Mouse (Mus musculus) mesoderm, embryonic 11.5 days (tissue): ENCODE results near the gene Stra8.

Experiments
- DNase-seq: peaks from one replicate; pipeline ENCODE4 v3.0.0-alpha.2; 2012; ENCODE audit warnings: low read depth, low spot score

Gene Stra8

DNA sequence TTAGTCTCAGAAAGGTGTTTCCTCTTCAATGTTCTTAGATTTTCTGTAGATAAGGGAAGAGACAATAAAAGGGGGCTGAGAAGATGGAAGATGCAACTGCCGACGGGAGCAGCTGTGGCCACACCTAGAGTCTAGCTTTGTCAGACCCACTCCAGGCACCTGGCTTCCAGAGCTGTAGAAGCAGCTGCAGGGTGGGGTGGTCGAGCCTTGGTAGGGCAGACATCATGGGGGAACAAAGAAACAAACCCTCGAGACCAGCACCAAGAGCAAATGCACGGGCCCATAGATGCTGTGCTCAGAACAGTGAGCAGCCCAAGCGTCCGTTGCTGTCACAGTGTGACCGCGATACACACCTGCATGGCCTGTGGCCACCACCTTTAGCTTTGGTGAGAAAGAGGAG lies 22.5 kb downstream of the Stra8 start:
- DNase-seq: no peak

DNA sequence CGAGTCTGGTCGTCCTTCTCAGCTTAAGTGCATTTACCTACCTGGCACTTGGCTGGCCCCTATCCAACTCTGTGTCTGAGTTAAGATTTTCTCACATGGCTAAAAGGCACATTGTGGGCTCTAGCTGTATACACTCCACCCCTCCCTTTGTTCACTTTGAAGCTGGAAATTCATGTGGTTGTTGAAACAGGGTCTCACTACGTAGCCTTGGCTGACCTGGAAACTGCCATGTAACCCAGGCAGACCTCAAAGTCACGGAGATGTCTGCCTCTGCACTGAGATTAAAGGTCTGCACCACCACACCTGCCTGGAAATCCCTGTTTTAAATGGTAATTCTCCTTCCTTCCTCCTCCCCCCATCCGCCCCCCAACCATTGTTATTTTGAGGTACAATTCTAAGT lies 23.5 kb downstream of the Stra8 start:
- DNase-seq: no peak

DNA sequence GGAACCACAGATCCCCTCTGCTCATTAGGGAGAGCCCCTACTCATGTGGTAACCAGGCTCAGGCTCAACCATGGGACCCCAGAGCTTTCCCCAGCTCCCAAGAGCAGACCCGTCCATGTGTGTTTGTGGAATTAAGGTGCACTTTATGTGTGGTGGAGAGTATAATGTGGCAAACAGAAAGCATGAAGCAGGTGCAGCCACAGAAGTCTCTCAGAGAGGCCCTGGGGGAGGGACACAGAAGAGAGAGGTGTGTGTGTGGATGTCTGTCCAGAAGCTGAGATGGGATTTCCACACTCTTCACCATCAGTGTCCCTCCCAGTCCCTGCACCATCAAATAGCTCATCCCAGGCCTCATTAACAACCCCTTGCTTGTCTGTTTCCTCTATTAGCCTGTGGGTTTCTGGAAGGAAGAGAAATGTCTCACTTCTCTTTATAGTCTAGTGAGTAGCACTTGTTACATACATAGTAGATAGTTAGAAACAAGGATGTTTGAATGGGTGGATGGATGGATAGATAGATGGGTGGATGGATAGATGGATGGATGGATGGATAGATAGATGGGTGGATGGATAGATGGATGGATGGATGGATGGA lies 26.6 kb downstream of the Stra8 start:
- DNase-seq: no peak

DNA sequence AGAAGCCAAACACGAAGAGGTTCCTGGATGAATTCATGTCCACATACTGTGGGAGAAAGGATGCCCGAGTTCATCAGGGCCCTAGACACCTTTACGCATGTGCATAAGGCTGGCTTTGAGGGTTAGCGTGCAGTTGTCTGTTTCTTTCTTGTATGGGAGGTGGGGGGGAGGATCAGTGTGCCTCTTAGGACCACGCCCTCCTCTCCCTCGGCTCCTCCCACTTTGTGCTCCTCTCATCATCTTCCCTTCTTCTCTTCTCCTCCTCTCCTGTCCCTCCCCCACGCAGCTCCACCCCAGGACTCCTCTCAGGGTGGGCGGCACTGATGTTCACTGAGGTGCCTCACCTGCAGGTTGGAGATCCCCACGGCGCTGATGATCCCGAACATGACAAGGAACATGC lies 28.5 kb downstream of the Stra8 start:
- DNase-seq: no peak

DNA sequence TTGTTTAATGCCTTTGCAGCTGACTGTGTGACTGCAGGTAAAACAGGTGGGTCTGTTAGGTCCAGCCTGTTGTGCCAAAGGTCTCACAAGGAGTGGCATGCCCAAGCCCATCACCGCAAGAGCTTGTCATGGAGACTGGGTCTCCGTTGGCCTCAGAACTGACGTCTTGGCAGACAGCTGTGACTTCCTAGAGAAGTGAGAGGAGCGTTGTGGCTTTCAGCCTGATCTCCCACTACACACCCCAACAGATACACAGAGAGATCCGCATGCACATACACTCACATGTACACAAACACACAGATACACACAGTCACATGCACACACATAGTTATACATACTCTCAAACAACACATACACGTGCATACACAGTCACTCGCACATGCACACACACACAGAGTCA lies 31.6 kb downstream of the Stra8 start:
- DNase-seq: no peak

DNA sequence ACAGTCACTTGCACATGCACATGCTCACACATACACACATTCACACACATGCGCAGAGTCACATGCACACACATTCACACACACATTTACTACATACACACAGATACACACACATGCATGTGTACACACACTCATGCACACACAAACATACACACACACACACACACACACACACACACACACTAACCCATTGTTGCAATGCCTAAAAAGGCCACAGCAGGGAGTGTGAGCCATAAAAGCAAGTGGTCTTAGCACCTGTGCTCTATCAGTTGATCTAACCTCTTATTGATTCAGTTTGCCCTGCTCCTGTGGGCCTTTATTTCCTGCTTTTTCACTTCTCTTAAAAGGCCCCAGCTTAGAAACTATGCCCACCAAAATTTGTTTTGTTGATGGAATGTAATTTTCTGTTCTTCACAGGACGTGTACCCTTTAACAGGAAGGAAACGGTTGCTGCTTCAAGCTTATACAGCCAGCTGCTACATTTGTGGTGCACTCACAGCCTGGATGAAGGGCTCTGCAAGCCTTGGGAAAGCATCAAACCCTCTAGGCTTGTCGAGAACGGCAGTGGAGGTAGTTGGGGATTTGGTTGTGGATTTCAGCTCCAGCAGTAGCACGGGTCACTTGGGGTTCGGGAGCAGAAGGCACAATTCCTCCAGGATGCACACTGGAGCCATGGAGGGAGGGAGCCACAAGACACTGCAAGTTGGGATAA lies 32.1 kb downstream of the Stra8 start:
- no peak for DNase-seq

DNA sequence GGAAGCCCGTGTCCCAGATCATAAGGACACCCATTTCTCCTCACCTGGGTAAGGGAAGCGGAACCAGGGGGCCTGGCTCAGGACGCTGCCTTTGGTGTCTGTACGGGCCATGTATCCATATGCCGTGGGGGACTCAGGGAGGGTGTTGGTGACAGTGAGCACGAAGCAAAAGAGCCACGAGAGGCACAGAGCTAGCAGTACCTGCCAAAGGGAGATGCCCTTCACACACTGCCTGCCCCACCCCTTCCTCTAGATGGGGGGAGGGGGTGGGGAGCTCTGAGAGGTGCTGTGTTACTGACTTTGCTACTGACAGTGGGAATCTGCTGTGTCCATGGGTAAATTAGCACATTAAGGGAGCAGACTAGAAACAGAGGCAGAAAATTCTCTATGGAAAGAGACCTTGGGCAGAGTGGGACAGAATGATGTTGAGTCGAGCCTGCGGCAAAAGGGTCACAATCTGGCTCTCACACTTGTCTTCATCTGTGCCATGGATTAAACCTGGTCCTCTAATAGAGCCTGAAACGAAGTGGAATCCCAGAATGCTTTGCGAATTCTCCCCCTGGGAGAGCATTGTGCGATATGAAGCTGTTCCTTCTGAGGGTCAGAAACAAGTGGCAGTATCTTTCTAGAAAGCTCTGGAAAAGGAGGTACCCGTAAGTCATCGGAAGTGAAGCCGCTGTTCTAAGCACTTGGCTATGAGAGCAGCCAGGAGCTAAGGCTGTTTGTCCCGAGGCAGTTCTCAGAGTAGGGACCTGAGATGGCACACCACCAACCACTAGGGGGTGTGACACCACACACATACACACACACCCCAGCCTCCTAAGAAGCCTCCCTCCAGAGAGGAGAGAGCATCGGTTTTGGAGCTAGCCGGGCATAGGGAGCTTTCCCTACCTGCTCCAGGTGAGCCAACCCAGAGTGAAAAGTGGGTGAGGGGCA lies 35.2 kb downstream of the Stra8 start:
- peak; percentile 49 for DNase-seq

DNA sequence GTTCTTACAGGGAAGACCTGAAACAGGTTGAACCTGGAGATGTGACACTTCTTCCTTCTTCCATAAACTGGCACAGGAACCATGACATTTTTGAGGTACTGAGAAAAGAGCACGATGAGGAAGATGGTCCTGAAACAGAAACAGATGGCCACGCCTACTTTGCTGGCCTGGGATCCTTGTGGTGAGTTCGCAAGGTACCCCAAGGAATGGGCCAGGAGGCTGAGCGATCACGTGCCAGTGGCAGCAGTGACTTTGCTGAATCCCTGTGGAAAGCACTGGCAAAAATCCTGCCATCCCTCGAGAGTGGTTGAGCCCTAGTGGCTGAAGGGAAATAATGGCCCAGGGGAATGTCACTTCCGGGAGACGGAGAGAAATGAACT lies 35.9 kb downstream of the Stra8 start:
- DNase-seq: no peak

DNA sequence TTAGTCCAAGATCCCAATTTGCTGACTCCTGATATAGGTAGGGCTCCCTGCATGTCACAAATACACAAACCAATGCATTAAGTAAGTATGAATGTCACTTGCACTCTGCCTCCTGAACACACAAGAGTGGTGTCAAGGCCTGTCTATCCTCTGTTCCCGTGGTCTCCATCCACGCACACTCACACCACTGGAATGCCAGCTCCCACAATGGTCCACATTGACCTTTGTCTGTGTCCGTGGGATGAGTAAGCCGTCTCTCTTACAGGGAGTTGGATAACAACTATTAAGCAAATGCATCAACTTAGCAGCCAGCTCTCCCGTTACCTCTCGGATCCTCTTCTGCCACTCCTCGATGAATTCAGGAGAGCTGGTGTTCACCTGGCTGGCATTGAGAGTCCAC lies 39.2 kb downstream of the Stra8 start:
- no peak for DNase-seq

DNA sequence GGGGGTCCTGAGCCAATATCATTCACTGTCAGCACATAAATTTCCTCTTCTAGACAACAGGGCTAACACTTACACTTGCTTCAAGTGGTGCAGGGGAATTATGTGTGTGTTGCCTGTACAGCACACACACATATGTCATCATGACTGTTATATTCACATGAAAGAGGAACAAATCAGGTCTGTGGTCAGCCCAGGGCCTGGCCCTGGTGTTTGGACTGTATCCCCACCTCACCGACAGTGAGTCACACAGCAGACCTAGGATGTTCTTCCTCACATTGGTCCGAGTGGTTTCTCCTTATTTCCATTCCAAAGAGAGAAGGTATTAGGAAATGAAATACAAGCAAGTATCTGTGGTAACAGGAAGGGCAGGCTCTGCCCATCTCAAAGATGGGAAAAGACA lies 44.6 kb downstream of the Stra8 start:
- DNase-seq: no peak

DNA sequence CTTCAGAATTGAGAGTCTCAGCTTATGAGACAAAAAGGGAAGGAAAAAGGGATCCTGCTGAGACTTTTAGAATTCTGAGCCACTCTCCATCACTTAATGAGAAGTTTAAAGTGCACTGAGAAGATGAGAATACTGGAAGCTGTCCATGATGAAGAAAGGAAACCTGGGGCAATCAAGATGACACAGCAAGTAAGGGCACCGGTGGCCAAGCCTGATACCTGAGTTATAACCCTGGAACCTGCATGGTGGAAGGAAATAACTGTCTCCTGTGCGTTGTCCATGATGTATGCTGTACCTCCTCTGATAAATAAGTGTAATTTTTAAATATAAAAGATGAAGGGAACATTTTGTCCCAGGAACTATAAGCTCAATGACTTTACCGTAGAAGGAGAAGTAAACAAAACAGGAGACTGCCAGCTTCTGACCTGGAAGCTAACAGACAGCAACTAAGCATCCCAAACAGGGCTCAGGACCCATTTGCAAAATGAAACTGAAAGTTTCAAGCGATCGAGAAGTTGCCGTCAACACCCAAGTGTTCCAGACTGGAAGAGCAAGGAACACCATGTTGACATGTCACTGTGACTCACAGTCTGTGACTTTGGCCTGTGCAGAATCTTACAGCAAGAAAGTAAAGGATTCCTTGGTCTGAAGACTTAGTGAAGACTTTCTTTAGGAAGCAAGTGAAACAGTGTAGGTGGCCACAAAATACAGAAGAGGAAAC lies 46.0 kb downstream of the Stra8 start:
- no peak for DNase-seq

DNA sequence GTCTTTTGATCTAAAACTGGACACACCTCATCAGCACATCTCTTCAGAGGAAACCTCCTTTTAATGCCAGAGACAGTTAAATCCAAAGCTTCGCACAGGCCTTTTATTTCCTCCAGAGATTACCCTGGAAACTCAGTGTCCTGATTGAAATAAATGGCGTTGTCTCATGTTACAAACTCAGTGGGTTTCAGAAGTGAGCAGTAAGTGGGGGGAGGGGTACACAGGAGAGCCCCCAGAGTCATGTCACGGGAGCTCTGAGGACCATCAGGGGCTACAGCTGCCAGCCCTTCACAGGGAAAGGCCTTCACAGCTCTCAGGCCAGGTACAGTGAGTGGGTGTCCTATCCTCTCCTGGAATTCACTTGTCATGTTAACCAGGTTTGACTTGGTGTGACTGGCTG lies 51.2 kb downstream of the Stra8 start:
- DNase-seq: peak; percentile 33

DNA sequence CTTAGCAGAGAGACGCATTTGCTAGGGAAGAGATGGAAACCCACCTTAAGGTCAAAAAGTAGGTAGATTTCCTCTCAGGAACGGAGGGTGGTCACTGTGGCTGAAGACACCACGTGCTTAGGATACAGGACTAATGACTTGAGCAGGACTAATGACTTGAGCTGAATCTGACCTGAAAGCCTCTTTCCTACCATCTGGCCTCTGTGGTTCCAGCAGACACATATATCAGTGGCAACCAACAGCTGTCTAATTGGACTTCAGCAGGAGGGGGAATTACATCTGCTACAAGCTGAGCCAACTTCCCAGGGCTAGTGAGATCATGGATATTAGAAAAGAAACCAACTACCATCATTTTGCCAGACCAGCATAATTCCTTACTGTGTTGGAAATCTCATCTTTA lies 59.3 kb downstream of the Stra8 start:
- DNase-seq: no peak

DNA sequence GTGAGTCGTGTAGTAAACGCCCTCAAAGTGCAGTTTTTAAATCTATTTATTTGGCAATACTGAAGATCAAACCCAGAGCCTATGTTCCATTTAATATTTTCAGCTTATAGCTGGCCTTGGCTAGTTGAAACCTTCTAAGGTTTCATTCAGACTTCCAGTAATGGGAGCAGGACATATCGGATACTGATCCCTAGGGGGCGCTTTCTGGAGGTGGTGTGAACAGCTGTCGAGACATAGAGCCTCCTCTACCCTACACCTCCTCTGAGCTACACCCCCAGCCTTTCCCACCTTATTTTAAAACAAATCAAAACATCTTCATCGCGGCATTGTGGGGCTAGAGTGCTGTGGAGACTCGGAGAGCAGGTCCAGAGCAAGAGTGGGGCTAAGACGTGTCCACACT lies 60.7 kb downstream of the Stra8 start:
- DNase-seq: no peak

DNA sequence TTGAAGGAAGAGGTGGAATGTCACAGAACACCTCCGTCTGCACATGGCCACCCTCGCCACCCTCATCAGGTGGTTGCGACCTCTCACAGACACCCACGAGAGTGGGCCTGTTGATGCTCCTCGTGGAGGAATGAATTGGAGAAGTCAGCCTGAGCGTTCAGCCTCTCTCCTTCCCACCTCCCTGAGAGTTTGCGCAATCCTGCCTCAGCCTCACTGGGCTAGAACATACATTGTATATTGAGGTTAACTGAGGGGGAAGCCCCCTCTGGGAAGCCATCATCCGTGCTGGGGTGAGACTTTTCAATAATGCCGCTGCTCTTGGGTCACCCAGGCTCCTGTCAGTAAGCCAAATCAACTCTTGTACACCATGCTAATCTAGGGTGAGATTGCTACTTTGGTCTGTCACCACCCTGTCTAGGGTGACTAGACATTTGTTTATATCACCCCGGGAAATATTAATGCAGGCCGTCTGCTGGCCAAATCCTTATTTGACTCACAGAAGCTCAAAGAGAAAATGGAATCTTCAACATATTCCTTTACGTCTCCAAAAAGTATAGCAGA lies 67.2 kb downstream of the Stra8 start:
- no peak for DNase-seq

DNA sequence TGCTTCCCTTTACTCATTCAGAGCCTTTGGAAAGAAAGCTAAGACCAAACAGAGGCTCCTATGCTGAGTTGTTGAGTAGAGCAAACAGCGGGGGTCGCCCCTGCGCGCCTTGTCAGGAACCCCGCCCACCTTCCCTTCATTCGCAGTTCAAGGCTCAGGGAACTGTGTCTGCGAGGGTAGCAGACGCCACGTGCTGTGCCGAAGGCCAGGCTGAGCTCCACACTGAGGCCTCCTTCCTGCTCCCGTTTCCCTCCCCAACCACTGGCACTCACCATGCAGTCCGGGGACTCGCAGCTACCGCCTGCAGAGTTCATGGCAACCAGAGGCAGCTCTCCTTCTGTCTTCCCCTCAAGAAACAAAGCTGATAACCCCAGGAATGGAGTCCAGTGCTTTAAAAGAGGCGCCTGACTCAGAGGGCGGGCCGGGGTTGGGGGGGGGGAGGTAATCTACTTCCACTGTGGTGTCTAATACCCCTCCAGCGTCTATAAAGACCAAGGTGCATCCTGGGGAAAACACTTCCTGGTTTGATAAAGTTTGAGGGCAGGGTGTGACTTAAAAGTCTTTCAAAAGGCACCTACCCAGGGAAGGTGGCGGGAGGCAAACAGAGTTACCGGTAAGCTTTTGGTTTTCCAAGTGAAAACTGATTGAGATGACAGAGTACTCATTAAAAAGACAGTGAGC lies 68.3 kb downstream of the Stra8 start, which contains the start of gene Slc23a4:
TSS of gene Slc23a4 (minus strand) at position 324 of the 681 bp plus-strand sequence.
- peak; percentile 31 for DNase-seq
